Mouse (Mus musculus) heart, postnatal 14 days (tissue): Measurements from ENCODE around the gene Mgat4d. TPM values are rescaled to one million over a fixed set of nuclear protein-coding genes. Genes with fewer than 3 reads are reported as not detected.
"Not testable (repeated sequence)": the region's sequence is repeated elsewhere in the genome, so short reads cannot be mapped to it uniquely, and the experiment has no call there.

Experiments used
- DNase-seq, 2 experiments: peaks; one replicate each; pipeline ENCODE4 v3.0.0; 2021 to 2022
- intact Hi-C: fragments of 180-260 bp; cut with DNase I; formaldehyde crosslinking; loops from one replicate; pipeline ENCODE4 v1.15.1; 2025
- long read RNA-seq, 2 experiments: library from polyadenylated mRNA; stranded (forward); transcript quantifications; one replicate each; pipeline ENCODE4 v2.0.0; 2021
- total RNA-seq, 2 experiments: library from RNA; stranded (reverse); gene quantifications; 2 replicates each; pipeline ENCODE4 v1.2.3; 2021

The Mgat4d gene
- not detected for total RNA-seq
- long read RNA-seq, experiment 1, result 0 reads
- long read RNA-seq, experiment 2, result 0 reads

DNA sequence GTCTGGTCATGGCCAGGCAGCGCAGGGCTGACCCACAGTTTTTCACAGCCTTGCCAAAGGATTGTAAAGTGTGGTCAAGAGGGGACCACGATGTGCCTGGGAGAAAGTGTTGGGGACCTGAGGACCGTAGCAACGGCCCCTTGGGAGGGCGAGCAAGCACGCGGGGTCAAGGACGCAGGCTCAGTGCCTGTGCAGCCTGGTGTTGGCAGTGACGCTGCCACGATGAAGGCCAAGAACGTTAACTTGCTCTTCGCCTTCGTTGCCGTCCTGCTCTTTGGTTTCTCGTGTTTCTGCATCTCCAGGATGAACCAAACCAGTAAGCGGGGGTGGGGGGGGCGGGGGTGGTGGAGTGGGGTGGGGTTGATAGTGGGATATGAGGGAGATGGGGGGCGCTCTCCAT lies at the start of gene Mgat4d:
Gene Mgat4d (plus strand): TSS at position 209 of the 400 bp plus-strand sequence.
- intact Hi-C loops, result loop anchor here (10.0 kb wide), 1 partner anchor 483 kb away; the partner anchor contains the start of gene Rnf150
- no peak for DNase-seq

GRCm38 (mm10) chr8:83300135-83300534 lies 48.1 kb upstream of the Mgat4d start:
- intact Hi-C loops, result loop anchor here (5.0 kb wide), 1 partner anchor 42 kb away; no protein-coding TSS in a partner anchor
- peak in 1 of 2 experiments; percentile 11 for DNase-seq

GRCm38 (mm10) chr8:83304946-83305345 lies 43.3 kb upstream of the Mgat4d start:
- intact Hi-C loops, result loop anchor here (5.0 kb wide), 1 partner anchor 37 kb away; no protein-coding TSS in a partner anchor
- no peak for DNase-seq

DNA sequence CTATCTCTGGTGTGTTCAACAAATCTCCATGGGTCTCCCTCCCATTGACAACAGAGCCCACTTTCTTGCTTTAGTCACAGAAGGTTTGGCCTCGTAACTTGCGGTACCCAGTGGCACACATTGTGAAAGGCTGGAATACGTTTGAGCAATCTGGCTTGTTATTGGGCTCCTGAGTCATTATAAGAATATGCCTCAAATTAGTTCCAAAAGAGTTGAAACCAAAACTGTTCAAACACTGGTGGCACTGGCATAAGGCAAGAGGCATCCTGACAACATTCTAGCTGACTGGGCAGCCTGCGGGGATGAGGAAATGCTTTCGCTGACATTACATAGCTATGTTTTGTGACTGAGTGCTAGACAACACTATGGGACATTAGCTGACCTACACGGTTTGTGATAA lies 38.4 kb upstream of the Mgat4d start:
- intact Hi-C loops, result no loop called here
- no peak for DNase-seq

- DNase-seq, intact Hi-C loops: not testable (repeated sequence)
Measured at GRCm38 (mm10) chr8:83315084-83315483, 33.2 kb upstream of the Mgat4d start.

GRCm38 (mm10) chr8:83315691-83316090 lies 32.6 kb upstream of the Mgat4d start:
- DNase-seq, result no peak
- intact Hi-C loops, result no loop called here

- intact Hi-C loops, result no loop called here
Measured at GRCm38 (mm10) chr8:83320543-83320942, 27.7 kb upstream of the Mgat4d start.

DNA sequence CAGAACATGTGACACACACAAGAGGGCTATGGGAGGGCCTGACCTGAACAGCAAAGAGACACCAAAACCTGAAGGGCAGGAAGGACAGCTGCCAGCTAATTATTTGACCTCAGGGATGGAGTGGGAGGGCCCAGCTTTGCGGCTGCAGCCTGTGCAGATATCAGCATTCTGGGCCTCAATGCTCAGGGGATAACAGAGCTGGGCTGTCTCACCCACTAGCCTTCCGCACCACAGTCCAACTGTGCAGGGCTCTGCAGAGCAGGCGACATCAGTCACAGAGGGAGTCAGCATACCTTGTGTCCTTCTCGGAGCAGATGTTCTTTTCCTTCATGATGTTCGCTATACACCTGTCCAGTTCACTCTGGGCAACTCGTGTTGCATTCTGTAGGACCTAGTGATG lies 25.9 kb upstream of the Mgat4d start:
- intact Hi-C loops, result no loop called here
- no peak for DNase-seq

More at GRCm38 (mm10) chr8:83320543-83320942, 27.7 kb upstream of the Mgat4d start:
- no peak for DNase-seq

DNA sequence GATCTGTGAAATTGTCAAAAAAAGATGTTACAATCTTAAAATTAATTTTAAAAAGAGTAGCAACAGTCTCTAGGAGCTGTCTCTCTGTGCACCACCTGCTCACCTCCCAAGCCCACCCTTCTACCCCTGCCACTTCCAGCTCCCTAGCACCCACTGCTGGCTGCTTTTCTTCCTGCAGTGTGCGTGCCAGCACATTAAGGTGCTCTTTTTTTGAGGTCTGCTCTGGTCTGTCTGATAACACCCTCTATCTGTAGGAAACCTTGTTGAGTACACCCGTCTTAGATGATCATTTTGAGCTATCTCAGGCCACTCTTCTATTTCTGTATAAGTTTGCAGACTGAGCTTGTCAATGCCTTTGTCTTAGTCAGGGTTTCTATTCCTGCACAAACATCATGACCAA lies 25.2 kb upstream of the Mgat4d start:
- intact Hi-C loops, result no loop called here
- no peak for DNase-seq

DNA sequence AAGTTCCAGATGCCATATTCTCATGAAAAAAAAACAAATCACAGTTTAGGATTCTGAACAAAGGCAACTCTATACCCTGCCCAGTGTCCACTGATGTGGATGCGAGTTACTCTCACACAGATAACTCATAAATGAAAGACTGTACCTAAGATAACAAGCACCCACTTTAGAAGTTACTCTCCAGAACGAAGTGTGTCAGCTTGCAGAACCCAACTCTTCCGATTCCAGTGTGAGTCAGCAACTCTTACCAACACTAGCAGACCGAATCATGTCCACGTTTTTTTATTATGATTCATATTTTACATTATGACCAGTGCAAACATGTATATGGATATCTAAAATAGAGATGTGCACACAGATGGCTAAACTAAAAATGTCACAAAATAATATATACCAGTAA lies 20.4 kb upstream of the Mgat4d start:
- no peak for DNase-seq
- intact Hi-C loops, result no loop called here

DNA sequence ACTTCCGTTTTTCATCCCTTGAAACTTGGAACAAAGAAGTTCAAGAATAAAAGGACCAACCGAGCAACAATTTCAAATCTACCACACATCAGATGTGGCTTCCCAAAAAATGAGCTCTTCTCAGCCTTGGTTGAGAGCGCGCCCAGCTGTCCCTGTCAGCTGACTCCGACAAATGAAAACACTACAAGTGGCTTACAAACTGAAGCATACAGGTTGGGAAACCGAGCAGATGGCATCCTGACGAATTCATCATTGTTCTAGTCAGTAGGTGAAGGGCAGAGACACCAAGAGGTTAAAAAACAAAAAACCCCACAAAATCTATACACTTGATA lies 16.7 kb upstream of the Mgat4d start:
- intact Hi-C loops, result loop anchor here (5.0 to 10.0 kb wide), 2 partner anchors 111 to 557 kb away; partner anchors contain the start of gene Zfp330
- DNase-seq, result peak; percentile 14 to 30

DNA sequence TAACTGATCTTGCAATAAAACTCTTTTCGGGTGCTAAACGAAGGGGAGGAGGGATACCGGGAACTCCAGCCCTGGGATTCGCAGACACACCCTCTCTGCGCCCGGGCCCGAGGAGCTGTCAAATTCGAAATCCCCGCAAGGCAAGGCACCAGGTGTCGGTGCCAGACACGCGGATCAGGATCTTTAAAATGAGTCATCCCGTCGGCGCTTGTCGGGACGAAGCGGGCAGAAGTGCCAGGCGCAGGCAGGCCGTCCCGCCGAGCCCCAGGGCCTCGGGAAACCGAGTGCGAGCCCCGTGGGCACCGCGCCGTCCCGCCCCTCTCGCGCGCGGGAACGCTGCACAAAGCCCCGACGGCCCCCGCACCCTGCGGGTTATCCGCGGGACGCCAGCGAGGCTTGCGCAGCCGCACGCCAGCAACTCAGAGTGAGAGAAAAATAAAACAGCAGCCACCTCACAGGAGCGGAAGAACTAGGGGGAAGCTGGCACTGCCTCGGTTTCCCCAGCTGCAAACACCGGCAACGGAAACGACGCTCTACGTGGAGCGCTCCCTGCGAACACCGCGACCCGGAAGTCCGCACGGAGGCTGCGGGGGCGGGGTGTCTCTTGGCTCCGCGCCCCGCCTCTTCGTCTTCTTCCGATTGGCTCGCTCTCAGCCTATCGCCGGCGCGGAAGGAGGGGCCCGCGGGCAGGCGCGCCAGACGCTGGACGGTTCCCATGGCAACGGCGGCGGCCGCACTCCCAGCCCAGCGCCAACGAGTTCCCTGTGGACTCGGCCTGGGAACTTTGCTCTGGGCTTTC lies 16.2 kb upstream of the Mgat4d start, which contains the start of gene Elmod2:
Gene Elmod2 (minus strand): TSS at position 588 of the 799 bp plus-strand sequence.
- DNase-seq, result peak; percentile 99
- intact Hi-C loops, result loop anchor here (5.0 to 10.0 kb wide), 2 partner anchors 110 to 557 kb away; partner anchors contain the start of gene Zfp330

DNA sequence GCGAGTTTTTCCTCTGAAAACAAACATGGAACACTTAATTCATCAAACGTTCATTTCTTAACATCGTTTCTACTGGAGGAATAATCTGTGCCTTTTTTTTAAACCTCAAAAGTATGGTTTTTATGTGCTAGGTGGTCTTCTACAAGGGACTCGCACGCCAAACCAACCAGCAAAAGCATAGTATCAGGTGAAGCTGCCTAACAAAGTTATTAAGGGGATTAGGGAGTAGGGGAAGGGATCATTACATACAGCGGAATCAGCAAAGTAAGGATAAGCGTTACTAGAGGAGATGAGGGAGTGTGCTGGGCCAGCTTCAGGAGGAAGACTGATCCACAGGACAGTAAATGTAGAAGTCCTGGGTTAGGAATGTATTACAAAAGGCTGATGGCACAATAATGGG lies 15.4 kb upstream of the Mgat4d start:
- DNase-seq, result no peak
- intact Hi-C loops, result loop anchor here (5.0 to 10.0 kb wide), 2 partner anchors 109 to 558 kb away; partner anchors contain the start of gene Zfp330

- no peak for DNase-seq
- intact Hi-C loops, result loop anchor here (1.0 to 10.0 kb wide), 4 partner anchors 40 to 477 kb away; partner anchors contain the start of gene Rnf150
Measured at GRCm38 (mm10) chr8:83342076-83342475, 6.2 kb upstream of the Mgat4d start.

GRCm38 (mm10) chr8:83342693-83343092 lies 5.6 kb upstream of the Mgat4d start:
- intact Hi-C loops, result loop anchor here (1.0 to 10.0 kb wide), 4 partner anchors 40 to 478 kb away; partner anchors contain the start of gene Rnf150
- no peak for DNase-seq

- intact Hi-C loops, result no loop called here
- no peak for DNase-seq
Measured at GRCm38 (mm10) chr8:83351315-83351714, 3.0 kb downstream of the Mgat4d start.

- intact Hi-C loops, result no loop called here
- no peak for DNase-seq
Measured at GRCm38 (mm10) chr8:83363156-83363769, 15.0 kb downstream of the Mgat4d start.

GRCm38 (mm10) chr8:83377231-83377630 lies 29.0 kb downstream of the Mgat4d start:
- DNase-seq, result no peak
- intact Hi-C loops, result no loop called here

- intact Hi-C loops, result no loop called here
- DNase-seq, result no peak
Measured at GRCm38 (mm10) chr8:83380141-83380540, 31.9 kb downstream of the Mgat4d start.

GRCm38 (mm10) chr8:83381016-83381415 lies 32.7 kb downstream of the Mgat4d start:
- no peak for DNase-seq
- intact Hi-C loops, result no loop called here

DNA sequence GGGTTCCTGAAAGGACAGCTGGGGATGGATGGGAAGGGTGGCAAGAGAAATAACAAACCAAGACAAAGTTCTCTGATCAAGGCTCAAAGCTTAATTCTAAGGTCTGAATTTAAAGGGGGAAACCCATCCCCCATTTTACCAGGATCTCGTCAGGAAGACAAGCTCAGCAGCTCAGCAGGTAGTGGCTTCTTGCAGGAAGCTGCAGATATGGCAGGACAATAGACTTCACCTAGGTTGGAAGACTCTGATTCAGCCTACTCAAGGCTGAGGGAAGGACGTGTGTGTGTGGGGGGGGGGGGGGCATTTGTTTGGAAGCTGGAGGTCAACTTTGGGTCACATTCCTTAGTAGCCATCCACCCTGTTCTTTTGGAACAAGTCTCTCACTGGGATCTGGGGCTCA lies 34.6 kb downstream of the Mgat4d start:
- no peak for DNase-seq
- intact Hi-C loops, result no loop called here
